Mouse (Mus musculus) left cerebral cortex, postnatal 14 days (tissue): Measurements from ENCODE around the gene Trove2. TPM values are rescaled to one million over a fixed set of nuclear protein-coding genes. Genes with fewer than 3 reads are reported as not detected.

Source experiments
- total RNA-seq, 2 experiments: library from RNA; stranded (reverse); gene quantifications; 2 replicates each; pipeline ENCODE4 v1.2.3; 2021

Gene Trove2
- total RNA-seq, 2 experiments from 2014 or later, result 26.7 to 27.7 TPM

Other genes with a start within 250 kb of the Trove2 start
- gene B3galt2, start 136.4 kb downstream of the Trove2 start, total RNA-seq, result 10 to 100 TPM; 18.1 to 26.1 TPM
- 10 to 100 TPM; 52.6 to 53.1 TPM for gene Cdc73, start 74.2 kb downstream of the Trove2 start, total RNA-seq
- 100 to 1,000 TPM; 117 to 118 TPM for gene Glrx2, start 60.7 kb downstream of the Trove2 start, total RNA-seq
- gene Uchl5, start 204 bp upstream of the Trove2 start, total RNA-seq, result 10 to 100 TPM; 35.5 to 36.2 TPM
- 10 to 100 TPM; 52.5 to 64.5 TPM for gene Rgs2, start 227.1 kb upstream of the Trove2 start, total RNA-seq